Mouse (Mus musculus) midbrain, embryonic 10.5 days (tissue): ENCODE measurements around the gene Fto. TPM values are rescaled to one million over a fixed set of nuclear protein-coding genes. Genes with fewer than 3 reads are reported as not detected.

Experiments used
- DNase-seq: peaks from one replicate; pipeline ENCODE4 v3.0.0-alpha.2; 2017; ENCODE audit warnings: low spot score
- H3K27ac ChIP-seq: fragments of 300-500 bp; sonication (generic); replicated peaks from 2 replicates; pipeline ENCODE4 v1.5.1; 2016; ENCODE audit warnings: mild to moderate bottlenecking
- H3K27me3 ChIP-seq: fragments of 300-500 bp; sonication (generic); 2 replicates; pipeline ENCODE4 v1.6.1; 2016; ENCODE audit warnings: low read depth, mild to moderate bottlenecking; ENCODE audit not compliant: poor library complexity, severe bottlenecking
- H3K36me3 ChIP-seq: fragments of 300-500 bp; sonication (generic); 2 replicates; pipeline ENCODE4 v1.6.1; 2016; ENCODE audit warnings: mild to moderate bottlenecking, moderate library complexity
- H3K4me1 ChIP-seq: fragments of 300-500 bp; sonication (generic); 2 replicates; pipeline ENCODE4 v1.6.1; 2016
- H3K4me3 ChIP-seq: fragments of 300-500 bp; sonication (generic); 2 replicates; pipeline ENCODE4 v1.5.1; 2016; ENCODE audit warnings: mild to moderate bottlenecking, moderate library complexity
- H3K9me3 ChIP-seq: fragments of 300-500 bp; sonication (generic); replicated peaks from 2 replicates; pipeline ENCODE4 v1.6.1; 2016; ENCODE audit warnings: mild to moderate bottlenecking
- WGBS: fragments of 180-500 bp; shearing (Covaris S2); methylation state at CpG from one replicate; pipeline ENCODE4 v1.1.7; 2016; 5-methylcytosine and 5-hydroxymethylcytosine counted together
- polyA plus RNA-seq: library from polyadenylated mRNA; unstranded; fragments of >200 nt; fragmentation: Nextera tagmentation; extraction: Ambion mirVana; gene quantifications from 2 replicates; pipeline ENCODE4 v1.2.1, GENCODE M21; 2016

Gene Fto
- polyA plus RNA-seq, 1 experiment from 2014 or later, result 91.3 TPM

GRCm38 (mm10) chr8:91615196-91615595 is 301.9 kb downstream of the Fto start:
- peaks cover 27% of the 10 kb centered on the region for H3K27me3 ChIP-seq
- WGBS, result 88% methylated on average over 8 of the region's 8 CpGs
- H3K4me3 ChIP-seq, result no peak overlapping the region
- no peaks in the 10 kb centered on the region for H3K36me3 ChIP-seq
- no peak overlapping the region for H3K27ac ChIP-seq
- H3K9me3 ChIP-seq, result no peaks in the 10 kb centered on the region
- H3K4me1 ChIP-seq, result peaks cover 70% of the 10 kb centered on the region
- DNase-seq, result no peak

- H3K4me3 ChIP-seq, result no peak overlapping the region
- no peak overlapping the region for H3K27ac ChIP-seq
- H3K9me3 ChIP-seq, result no peaks in the 10 kb centered on the region
- no peaks in the 10 kb centered on the region for H3K36me3 ChIP-seq
- peaks cover 67% of the 10 kb centered on the region for H3K4me1 ChIP-seq
- 84% methylated on average over 11 of the region's 11 CpGs for WGBS
- no peak for DNase-seq
- H3K27me3 ChIP-seq, result peaks cover 27% of the 10 kb centered on the region
Observed at GRCm38 (mm10) chr8:91615781-91616683, 302.7 kb downstream of the Fto start.

GRCm38 (mm10) chr8:91617772-91618171 is 304.4 kb downstream of the Fto start:
- 79% methylated on average over 5 of the region's 5 CpGs for WGBS
- Histone ChIP-seq H3K9me3 (no peaks in the 10 kb centered on the region), H3K27me3 (peaks cover 27% of the 10 kb centered on the region), H3K4me1 (peaks cover 49% of the 10 kb centered on the region), H3K4me3 (no peak overlapping the region), H3K27ac (no peak overlapping the region), H3K36me3 (no peaks in the 10 kb centered on the region)
- DNase-seq, result no peak

- Histone ChIP-seq H3K9me3 (no peaks in the 10 kb centered on the region), H3K27me3 (peaks cover 28% of the 10 kb centered on the region), H3K36me3 (no peaks in the 10 kb centered on the region), H3K27ac (no peak overlapping the region), H3K4me3 (no peak overlapping the region), H3K4me1 (peaks cover 52% of the 10 kb centered on the region)
- DNase-seq, result no peak
- 85% methylated on average over 12 of the region's 12 CpGs for WGBS
Observed at GRCm38 (mm10) chr8:91622757-91623156, 309.4 kb downstream of the Fto start.

- Histone ChIP-seq H3K36me3 (no peaks in the 10 kb centered on the region), H3K4me3 (no peak overlapping the region), H3K27me3 (peaks cover 52% of the 10 kb centered on the region), H3K9me3 (no peaks in the 10 kb centered on the region), H3K4me1 (peaks cover 61% of the 10 kb centered on the region), H3K27ac (no peak overlapping the region; the same call in 1 of the 2 replicates)
- 42% methylated on average over 18 of the region's 18 CpGs for WGBS
- peak; percentile 16 for DNase-seq
Observed at GRCm38 (mm10) chr8:91625686-91626558, 312.6 kb downstream of the Fto start.

- 23% methylated on average over 14 of the region's 14 CpGs for WGBS
- no peaks in the 10 kb centered on the region for H3K36me3 ChIP-seq
- H3K27ac ChIP-seq, result 0 out of 2 replicates have a peak overlapping the region, but pooled peaks have one; percentile 10
- peak overlapping the region; percentile 16; the same call in 1 of the 2 replicates for H3K4me3 ChIP-seq
- peak; percentile 33 for DNase-seq
- H3K9me3 ChIP-seq, result no peaks in the 10 kb centered on the region
- H3K27me3 ChIP-seq, result peaks cover 57% of the 10 kb centered on the region
- peaks cover 69% of the 10 kb centered on the region for H3K4me1 ChIP-seq
Observed at GRCm38 (mm10) chr8:91629594-91629993, 316.3 kb downstream of the Fto start.

GRCm38 (mm10) chr8:91630320-91631033 is 317.2 kb downstream of the Fto start:
- Histone ChIP-seq H3K4me3 (no peak overlapping the region), H3K9me3 (no peaks in the 10 kb centered on the region), H3K27me3 (peaks cover 50% of the 10 kb centered on the region), H3K4me1 (peaks cover 60% of the 10 kb centered on the region), H3K36me3 (peaks cover 4% of the 10 kb centered on the region), H3K27ac (no peak overlapping the region)
- no peak for DNase-seq
- WGBS, result 66% methylated on average over 16 of the region's 16 CpGs

GRCm38 (mm10) chr8:91632411-91632810 is 319.1 kb downstream of the Fto start:
- H3K27me3 ChIP-seq, result peaks cover 34% of the 10 kb centered on the region
- no peak overlapping the region for H3K4me3 ChIP-seq
- peaks cover 7% of the 10 kb centered on the region for H3K36me3 ChIP-seq
- H3K9me3 ChIP-seq, result no peaks in the 10 kb centered on the region
- DNase-seq, result no peak
- 76% methylated on average over 8 of the region's 8 CpGs for WGBS
- no peak overlapping the region for H3K27ac ChIP-seq
- peaks cover 42% of the 10 kb centered on the region for H3K4me1 ChIP-seq

GRCm38 (mm10) chr8:91635406-91635805 is 322.1 kb downstream of the Fto start:
- H3K4me3 ChIP-seq, result no peak overlapping the region
- H3K36me3 ChIP-seq, result peaks cover 7% of the 10 kb centered on the region
- no peaks in the 10 kb centered on the region for H3K9me3 ChIP-seq
- H3K27ac ChIP-seq, result no peak overlapping the region
- peaks cover 31% of the 10 kb centered on the region for H3K4me1 ChIP-seq
- no peak for DNase-seq
- peaks cover 13% of the 10 kb centered on the region; the same call in 1 of the 2 replicates for H3K27me3 ChIP-seq
- 93% methylated on average over 4 of the region's 4 CpGs for WGBS

- H3K4me3 ChIP-seq, result no peak overlapping the region
- peaks cover 7% of the 10 kb centered on the region for H3K36me3 ChIP-seq
- H3K9me3 ChIP-seq, result no peaks in the 10 kb centered on the region
- DNase-seq, result no peak
- H3K27me3 ChIP-seq, result peaks cover 12% of the 10 kb centered on the region; the same call in 1 of the 2 replicates
- H3K27ac ChIP-seq, result no peak overlapping the region
- H3K4me1 ChIP-seq, result peaks cover 19% of the 10 kb centered on the region
- 82% methylated on average over 6 of the region's 6 CpGs for WGBS
Observed at GRCm38 (mm10) chr8:91636887-91637286, 323.6 kb downstream of the Fto start.

GRCm38 (mm10) chr8:91637684-91638083 is 324.4 kb downstream of the Fto start:
- H3K27me3 ChIP-seq, result peaks cover 6% of the 10 kb centered on the region; the same call in 1 of the 2 replicates
- DNase-seq, result no peak
- H3K4me1 ChIP-seq, result peaks cover 11% of the 10 kb centered on the region
- no peak overlapping the region for H3K27ac ChIP-seq
- no peaks in the 10 kb centered on the region for H3K9me3 ChIP-seq
- 91% methylated on average over 9 of the region's 9 CpGs for WGBS
- peaks cover 7% of the 10 kb centered on the region for H3K36me3 ChIP-seq
- no peak overlapping the region for H3K4me3 ChIP-seq

GRCm38 (mm10) chr8:91638256-91638655 is 324.9 kb downstream of the Fto start:
- H3K27ac ChIP-seq, result no peak overlapping the region
- peaks cover 6% of the 10 kb centered on the region; the same call in 1 of the 2 replicates for H3K27me3 ChIP-seq
- H3K4me1 ChIP-seq, result peaks cover 8% of the 10 kb centered on the region; the same call in 1 of the 2 replicates
- no peak for DNase-seq
- 89% methylated on average over 12 of the region's 12 CpGs for WGBS
- peaks cover 7% of the 10 kb centered on the region for H3K36me3 ChIP-seq
- no peaks in the 10 kb centered on the region for H3K9me3 ChIP-seq
- H3K4me3 ChIP-seq, result no peak overlapping the region
